Mouse (Mus musculus): Measurements from ENCODE around the gene Tgfbr2. TPM values are rescaled to one million over a fixed set of nuclear protein-coding genes. Genes with fewer than 3 reads are reported as not detected.

Tgfbr2 gene
- total and polyA plus RNA-seq, 3 experiments, result not detected

DNA sequence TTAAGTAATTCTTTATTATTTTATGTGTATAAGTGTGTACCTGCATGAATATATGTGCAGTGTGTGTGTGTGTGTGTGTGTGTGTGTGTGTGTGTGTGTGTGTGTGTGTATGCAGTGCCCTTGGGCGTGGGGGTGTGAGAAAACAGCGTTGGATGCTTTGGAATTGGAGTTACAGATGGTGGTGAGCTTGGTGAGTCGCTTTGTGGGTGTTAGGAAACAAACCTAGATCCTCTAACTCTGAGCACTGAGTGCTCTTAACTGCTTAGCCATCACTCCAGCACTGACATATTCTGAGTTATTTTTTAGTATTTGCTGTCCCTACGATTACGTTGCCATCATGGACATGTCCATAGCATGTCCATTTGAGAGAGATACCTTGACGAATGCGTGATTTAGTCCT lies 59.3 kb downstream of the Tgfbr2 start:
- Histone ChIP-seq H3K27me3 (ENCODE audit: control insufficient read depth in 1 of 2, insufficient read depth in 2 of 2, low read length in 2 of 2) (no peaks in the 10 kb centered on the region), H3K4me1 (ENCODE audit: control insufficient read depth in 1 of 2, insufficient read depth in 2 of 2, low read length in 2 of 2) (no peaks in the 10 kb centered on the region), H3K36me3 (ENCODE audit: control insufficient read depth in 1 of 2, insufficient read depth in 2 of 2, low read length in 2 of 2) (no peaks in the 10 kb centered on the region), H3K9me3 (replicated peaks; ENCODE audit: insufficient read depth, low read length) (no peaks in the 10 kb centered on the region), H3K9ac (ENCODE audit: control insufficient read depth, low read depth, low read length, poor library complexity, severe bottlenecking) (no peak overlapping the region), H3K27ac (ENCODE audit: control insufficient read depth, low read depth, low read length) (no peak overlapping the region), H3K4me3 (ENCODE audit: control insufficient read depth in 1 of 2, insufficient read depth in 1 of 2, low read depth in 2 of 2, low read length in 2 of 2) (no peak overlapping the region), H3K79me2 (ENCODE audit: control insufficient read depth, insufficient read depth, low read length, poor library complexity) (no peaks in the 10 kb centered on the region)
- DNase-seq (ENCODE audit: low read depth, low spot score), result no peak
- TF ChIP-seq ZNF384 (IDR thresholded peaks at IDR 0.05; ENCODE audit: low read depth, low read length) (no peak), USF2 (IDR thresholded peaks at IDR 0.05; ENCODE audit: borderline replicate concordance in 1 of 2, insufficient read depth in 1 of 2, low read depth in 1 of 2, low read length in 2 of 2) (no peak), MXI1 (IDR thresholded peaks at IDR 0.05; ENCODE audit: low read depth, low read length) (no peak), MYB (IDR thresholded peaks at IDR 0.05; ENCODE audit: low read depth, low read length) (no peak), POLR2AphosphoS5 (IDR thresholded peaks at IDR 0.05; ENCODE audit: borderline replicate concordance, low read depth, low read length) (no peak), MYC (IDR thresholded peaks at IDR 0.05; ENCODE audit: low read depth, low read length) (no peak), ZC3H11A (IDR thresholded peaks at IDR 0.05; ENCODE audit: low read depth, low read length) (no peak), TCF12 (IDR thresholded peaks at IDR 0.05; ENCODE audit: low read depth, low read length) (no peak), CHD1 (IDR thresholded peaks at IDR 0.05; ENCODE audit: low read depth, low read length) (no peak), EP300 (IDR thresholded peaks at IDR 0.05; ENCODE audit: low read depth in 1 of 2, low read length in 2 of 2) (no peak), GABPA (IDR thresholded peaks at IDR 0.05; ENCODE audit: low read depth, low read length) (no peak), POLR2A (IDR thresholded peaks at IDR 0.05; ENCODE audit: control insufficient read depth in 1 of 2, insufficient read depth in 1 of 2, low read depth in 1 of 2, low read length in 2 of 2, poor library complexity in 1 of 2) (no peak), TBP (IDR thresholded peaks at IDR 0.05; ENCODE audit: low read depth, low read length) (no peak), MEF2A (IDR thresholded peaks at IDR 0.05; ENCODE audit: extremely low read depth, insufficient replicate concordance, low read depth, low read length, poor library complexity, severe bottlenecking) (no peak), MAZ (IDR thresholded peaks at IDR 0.05; ENCODE audit: low read depth, low read length) (no peak), SMC3 (IDR thresholded peaks at IDR 0.05; ENCODE audit: low read depth, low read length) (no peak), CHD2 (IDR thresholded peaks at IDR 0.05; ENCODE audit: low read length) (no peak), MAFK (IDR thresholded peaks at IDR 0.05; ENCODE audit: borderline replicate concordance, low read depth, low read length) (no peak)

DNA sequence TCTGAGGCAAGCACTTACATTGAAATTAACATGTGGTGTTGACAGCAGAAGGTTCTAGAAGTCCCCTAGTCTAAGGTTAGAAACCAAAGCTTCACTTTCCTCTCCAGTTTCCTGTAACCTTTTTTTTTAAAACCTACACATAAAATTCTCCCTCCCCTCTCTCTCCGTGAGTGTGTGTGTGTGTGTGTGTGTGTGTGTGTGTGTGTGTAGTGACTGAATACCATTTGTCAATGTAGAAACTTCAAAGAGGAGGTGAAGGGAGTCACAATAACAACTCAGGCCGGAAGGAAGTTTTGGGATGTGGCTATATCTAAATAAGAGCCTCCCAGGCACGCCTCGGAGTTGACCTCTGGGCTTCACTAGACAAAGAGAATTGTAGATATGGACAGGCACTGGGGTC lies 60.8 kb downstream of the Tgfbr2 start:
- H3K79me2 ChIP-seq (ENCODE audit: control insufficient read depth, insufficient read depth, low read length, poor library complexity), result no peaks in the 10 kb centered on the region
- H3K27me3 ChIP-seq (ENCODE audit: control insufficient read depth in 1 of 2, insufficient read depth in 2 of 2, low read length in 2 of 2), result no peaks in the 10 kb centered on the region
- H3K4me1 ChIP-seq (ENCODE audit: control insufficient read depth in 1 of 2, insufficient read depth in 2 of 2, low read length in 2 of 2), result no peaks in the 10 kb centered on the region
- no peaks in the 10 kb centered on the region for H3K9me3 ChIP-seq (replicated peaks; ENCODE audit: insufficient read depth, low read length)
- no peak for DNase-seq (ENCODE audit: low read depth, low spot score)
- TF ChIP-seq EP300 (IDR thresholded peaks at IDR 0.05; ENCODE audit: low read depth in 1 of 2, low read length in 2 of 2) (no peak), KAT2A (conservative IDR thresholded peaks at IDR 0.05; ENCODE audit: low read depth, low read length) (no peak), SMC3 (IDR thresholded peaks at IDR 0.05; ENCODE audit: low read depth, low read length) (no peak)
- H3K27ac ChIP-seq (ENCODE audit: control insufficient read depth, low read depth, low read length), result no peak overlapping the region
- H3K9ac ChIP-seq (ENCODE audit: control insufficient read depth, low read depth, low read length, poor library complexity, severe bottlenecking), result no peak overlapping the region
- H3K36me3 ChIP-seq (ENCODE audit: control insufficient read depth in 1 of 2, insufficient read depth in 2 of 2, low read length in 2 of 2), result no peaks in the 10 kb centered on the region
- H3K4me3 ChIP-seq (ENCODE audit: control insufficient read depth in 1 of 2, insufficient read depth in 1 of 2, low read depth in 2 of 2, low read length in 2 of 2), result no peak overlapping the region
